Mouse (Mus musculus) right cerebral cortex, adult 2 months (tissue): ENCODE results near the gene Creld2.

Source experiments
- DNase-seq, 2 experiments: peaks; one replicate each; pipeline ENCODE4 v3.0.0; 2021 to 2022; ENCODE audit warnings: low spot score in 2 of 2

The Creld2 gene

GRCm38 (mm10) chr15:88866934-88867356 lies 47.5 kb downstream of the Creld2 start:
- no peak for DNase-seq

DNA sequence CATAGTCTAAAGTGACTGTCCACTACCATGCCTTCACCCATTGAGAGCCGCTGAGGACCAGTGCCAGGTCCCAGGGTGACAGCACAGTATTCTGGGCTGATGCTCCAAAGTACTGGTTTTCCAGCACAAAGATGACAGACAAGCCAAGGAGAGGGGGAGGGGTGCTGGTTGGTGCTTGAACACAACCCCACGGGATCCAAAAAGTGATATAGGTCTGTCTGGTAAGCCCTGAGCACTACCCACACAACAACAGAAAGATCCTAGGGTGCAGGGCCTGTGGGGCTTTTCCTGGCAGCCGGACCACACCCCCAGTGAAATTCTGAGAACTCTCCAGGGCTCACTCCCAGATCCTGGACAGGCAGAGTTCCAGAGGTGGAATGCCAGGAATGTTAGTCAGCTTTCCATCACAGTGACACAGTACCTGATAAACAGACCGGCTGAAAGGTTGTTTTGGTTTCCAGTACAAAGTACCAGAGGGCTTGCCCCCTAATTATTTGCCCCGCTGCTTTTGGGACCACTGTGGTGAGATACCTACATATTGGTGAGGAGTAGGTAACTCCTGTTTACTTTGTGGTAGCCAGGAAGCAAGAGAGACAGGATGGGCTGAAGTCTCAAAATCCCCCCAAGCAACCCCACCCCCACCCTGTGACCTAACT lies 48.0 kb downstream of the Creld2 start:
- no peak for DNase-seq

DNA sequence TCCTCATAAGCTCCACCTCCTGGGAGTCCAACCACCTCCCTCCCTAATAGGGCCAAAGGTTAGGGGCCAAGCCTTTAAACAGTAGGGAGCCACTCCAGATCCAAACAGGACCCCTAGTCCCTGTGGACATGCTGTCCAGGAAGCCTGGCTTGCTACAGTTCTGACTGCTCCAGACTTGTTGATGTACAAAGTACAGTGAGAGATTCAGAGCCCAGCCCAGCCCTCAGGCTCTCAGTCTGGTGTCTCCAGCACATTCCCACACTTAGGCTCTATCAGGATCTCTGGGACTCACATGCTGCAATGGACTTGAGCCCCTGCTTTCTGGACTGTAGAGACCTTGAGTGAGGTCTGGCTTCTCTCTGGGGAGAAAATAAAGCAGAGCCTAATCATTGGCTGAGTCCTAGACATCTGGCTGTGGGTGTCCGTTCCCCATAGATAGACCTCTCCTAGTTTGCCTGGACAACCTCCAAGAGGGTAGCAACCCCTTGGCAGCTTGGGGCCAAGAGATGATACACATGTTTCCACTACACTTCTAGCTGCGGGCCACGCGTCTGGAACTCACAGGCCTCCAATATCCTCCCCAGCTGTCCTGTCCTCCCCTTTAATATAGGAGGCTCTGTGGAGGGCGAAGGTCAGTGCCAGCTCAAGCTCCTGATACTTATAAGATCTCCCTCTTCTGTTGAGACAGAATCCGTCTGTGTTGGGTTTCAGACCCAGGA lies 48.7 kb downstream of the Creld2 start:
- no peak for DNase-seq

DNA sequence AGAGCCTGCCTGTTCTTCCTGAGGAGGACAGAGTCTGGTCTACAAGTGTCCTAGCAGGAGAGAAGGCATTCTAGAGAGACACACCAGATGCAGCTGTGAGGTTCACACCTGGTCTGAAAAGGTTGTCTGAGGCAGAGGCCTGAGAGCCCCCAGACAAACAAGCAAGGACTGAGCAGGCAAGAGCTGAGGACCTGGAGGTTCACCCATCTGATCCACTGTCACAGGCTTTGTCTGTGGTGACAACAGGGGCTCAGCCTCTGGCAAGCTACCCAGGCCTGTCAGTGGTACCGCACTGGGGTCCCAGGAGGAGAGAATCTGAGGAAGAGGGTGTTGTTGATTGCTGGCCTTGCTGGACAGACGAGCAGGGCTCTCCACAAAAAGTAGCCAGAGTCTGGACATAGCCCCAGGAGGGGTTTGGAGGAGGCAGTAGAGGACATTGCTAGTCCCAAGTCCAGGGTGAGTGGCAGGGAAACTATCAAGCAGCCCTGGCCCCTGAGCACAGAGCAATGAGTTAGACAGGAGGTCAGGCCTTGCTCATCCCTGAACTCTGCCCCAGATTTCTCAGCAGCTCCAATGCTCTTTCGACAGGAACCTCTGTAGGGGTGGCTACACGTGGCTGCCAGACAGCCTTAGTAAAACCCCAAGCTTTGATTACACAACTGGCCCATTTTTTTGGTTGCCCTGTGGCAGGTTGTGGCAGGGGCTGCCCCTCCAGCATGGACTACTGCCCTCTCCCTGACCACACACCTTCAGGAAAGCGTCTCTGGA lies 51.2 kb downstream of the Creld2 start:
- DNase-seq: no peak

- no peak for DNase-seq
These were observed 54.6 kb downstream of the Creld2 start for GRCm38 (mm10) chr15:88874061-88874460.

GRCm38 (mm10) chr15:88874477-88874876 lies 55.0 kb downstream of the Creld2 start:
- no peak for DNase-seq

DNA sequence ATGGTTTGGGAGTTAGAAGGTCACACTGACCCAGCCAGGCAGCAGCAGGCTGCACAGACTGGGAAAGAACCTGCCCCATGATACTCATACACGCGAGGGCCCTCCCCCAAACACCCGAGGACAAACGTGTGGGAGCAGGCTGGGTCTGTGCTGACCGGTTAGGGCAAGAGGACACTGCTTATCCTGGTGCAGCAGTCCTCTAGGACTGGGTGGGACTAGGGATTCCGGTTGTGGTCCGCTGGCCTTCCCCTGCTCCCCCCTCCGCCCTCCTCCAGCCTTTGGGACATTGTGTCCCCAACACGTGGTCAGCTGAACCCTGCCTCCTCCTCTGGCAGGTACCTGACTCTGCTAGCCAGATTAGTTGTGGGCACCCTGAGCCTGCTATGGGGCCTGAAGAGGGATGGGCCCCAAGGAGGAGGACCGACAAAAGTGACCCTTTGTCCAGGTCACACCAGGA lies 56.2 kb downstream of the Creld2 start:
- DNase-seq: no peak
